Mouse (Mus musculus) testis, adult 2 months (tissue): Measurements from ENCODE around the gene Smim5.

Experiments used
- CTCF ChIP-seq: fragments of 200-500 bp; IDR thresholded peaks from 2 replicates; pipeline ENCODE4 v1.5.1; 2012; ENCODE audit warnings: low read depth, mild to moderate bottlenecking, inconsistent platforms, low read length, moderate library complexity; ENCODE audit not compliant: control insufficient read depth, insufficient read depth, insufficient replicate concordance
- POLR2A ChIP-seq: fragments of 200-500 bp; IDR thresholded peaks from 2 replicates; pipeline ENCODE4 v1.6.1; 2012; ENCODE audit warnings: low read depth, mild to moderate bottlenecking, inconsistent platforms, low read length, moderate library complexity; ENCODE audit not compliant: control insufficient read depth

- TF ChIP-seq CTCF (no peak), POLR2A (no peak)
Observed at GRCm38 (mm10) chr11:115946221-115946828, 46.6 kb downstream of the Smim5 start.
